Mouse (Mus musculus) monocyte, adult 2 months (primary cell): ENCODE results near the gene Ap3s2.

Experiments used
- DNase-seq, 2 experiments: peaks; one replicate each; pipeline ENCODE4 v3.0.0; 2022; ENCODE audit warnings: low spot score in 2 of 2, low read depth in 1 of 2

The Ap3s2 gene

GRCm38 (mm10) chr7:79847456-79848451 is 72.7 kb downstream of the Ap3s2 start:
- no peak for DNase-seq

GRCm38 (mm10) chr7:79846342-79846741 is 74.1 kb downstream of the Ap3s2 start:
- no peak for DNase-seq

GRCm38 (mm10) chr7:79844090-79844802 is 76.2 kb downstream of the Ap3s2 start:
- DNase-seq, result no peak

- no peak for DNase-seq
Observed at GRCm38 (mm10) chr7:79842163-79842562, 78.3 kb downstream of the Ap3s2 start.

- no peak for DNase-seq
Observed at GRCm38 (mm10) chr7:79837247-79837646, 83.2 kb downstream of the Ap3s2 start.

- no peak for DNase-seq
Observed at GRCm38 (mm10) chr7:79835196-79835595, 85.3 kb downstream of the Ap3s2 start.

- no peak for DNase-seq
Observed at GRCm38 (mm10) chr7:79832980-79833379, 87.5 kb downstream of the Ap3s2 start.

- no peak for DNase-seq
Observed at GRCm38 (mm10) chr7:79831585-79831984, 88.9 kb downstream of the Ap3s2 start.

GRCm38 (mm10) chr7:79831145-79831544 is 89.3 kb downstream of the Ap3s2 start:
- no peak for DNase-seq

GRCm38 (mm10) chr7:79828341-79828740 is 92.1 kb downstream of the Ap3s2 start:
- no peak for DNase-seq
